Mouse (Mus musculus) cerebellum, adult 2 months (tissue): Measurements from ENCODE around the gene Suox.
"Not testable (repeated sequence)": the region's sequence is repeated elsewhere in the genome, so short reads cannot be mapped to it uniquely, and the experiment has no call there.

ENCODE experiments used
- CTCF ChIP-seq: fragments of 200-500 bp; IDR thresholded peaks from 2 replicates; pipeline ENCODE4 v1.5.1; 2011; ENCODE audit warnings: low read depth, mild to moderate bottlenecking, control low read depth, low read length, moderate library complexity, borderline replicate concordance; ENCODE audit not compliant: insufficient read depth
- POLR2A ChIP-seq: fragments of 200-500 bp; IDR thresholded peaks from 2 replicates; pipeline ENCODE4 v1.6.1; 2011; ENCODE audit warnings: low read length, control low read depth, borderline replicate concordance; ENCODE audit not compliant: insufficient read depth

GRCm38 (mm10) chr10:128711318-128711717 is 37.4 kb upstream of the Suox start:
- TF ChIP-seq CTCF, POLR2A: not testable (repeated sequence)
